Mouse (Mus musculus) lung, adult 2 months (tissue): ENCODE results near the gene Snd1.

Experiments used
- CTCF ChIP-seq: fragments of 200-500 bp; IDR thresholded peaks from 2 replicates; pipeline ENCODE4 v1.5.1; 2011; ENCODE audit warnings: mild to moderate bottlenecking, low read length, control low read depth; ENCODE audit not compliant: insufficient read depth
- POLR2A ChIP-seq: fragments of 200-500 bp; IDR thresholded peaks from 2 replicates; pipeline ENCODE4 v1.6.1; 2011; ENCODE audit warnings: low read depth, mild to moderate bottlenecking, control low read depth, low read length, borderline replicate concordance; ENCODE audit errors: extremely low read depth

DNA sequence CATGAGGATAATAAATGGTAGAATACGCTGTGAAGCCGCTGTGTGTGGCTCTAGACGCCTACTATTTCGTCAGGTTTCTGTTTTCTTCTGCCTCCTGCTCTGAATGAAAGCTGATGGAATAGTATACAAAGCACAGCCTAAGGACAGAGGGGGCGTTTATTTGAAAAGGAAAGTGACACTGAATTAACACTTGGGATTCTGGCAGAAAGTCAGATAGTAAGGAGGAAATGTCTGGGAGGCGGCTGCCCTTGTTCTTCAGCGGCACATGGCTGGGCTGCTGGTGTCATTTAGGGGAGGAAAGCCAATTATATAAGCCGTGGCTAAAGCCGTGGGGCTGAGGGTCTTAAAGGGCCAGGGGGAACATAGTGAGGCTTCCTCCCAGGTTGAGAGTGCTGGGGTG, 320.4 kb downstream of the Snd1 start:
- TF ChIP-seq CTCF = no peak
- TF ChIP-seq POLR2A = no peak
